Mouse (Mus musculus): ENCODE data around the gene Rbm15b.

Gene Rbm15b

DNA sequence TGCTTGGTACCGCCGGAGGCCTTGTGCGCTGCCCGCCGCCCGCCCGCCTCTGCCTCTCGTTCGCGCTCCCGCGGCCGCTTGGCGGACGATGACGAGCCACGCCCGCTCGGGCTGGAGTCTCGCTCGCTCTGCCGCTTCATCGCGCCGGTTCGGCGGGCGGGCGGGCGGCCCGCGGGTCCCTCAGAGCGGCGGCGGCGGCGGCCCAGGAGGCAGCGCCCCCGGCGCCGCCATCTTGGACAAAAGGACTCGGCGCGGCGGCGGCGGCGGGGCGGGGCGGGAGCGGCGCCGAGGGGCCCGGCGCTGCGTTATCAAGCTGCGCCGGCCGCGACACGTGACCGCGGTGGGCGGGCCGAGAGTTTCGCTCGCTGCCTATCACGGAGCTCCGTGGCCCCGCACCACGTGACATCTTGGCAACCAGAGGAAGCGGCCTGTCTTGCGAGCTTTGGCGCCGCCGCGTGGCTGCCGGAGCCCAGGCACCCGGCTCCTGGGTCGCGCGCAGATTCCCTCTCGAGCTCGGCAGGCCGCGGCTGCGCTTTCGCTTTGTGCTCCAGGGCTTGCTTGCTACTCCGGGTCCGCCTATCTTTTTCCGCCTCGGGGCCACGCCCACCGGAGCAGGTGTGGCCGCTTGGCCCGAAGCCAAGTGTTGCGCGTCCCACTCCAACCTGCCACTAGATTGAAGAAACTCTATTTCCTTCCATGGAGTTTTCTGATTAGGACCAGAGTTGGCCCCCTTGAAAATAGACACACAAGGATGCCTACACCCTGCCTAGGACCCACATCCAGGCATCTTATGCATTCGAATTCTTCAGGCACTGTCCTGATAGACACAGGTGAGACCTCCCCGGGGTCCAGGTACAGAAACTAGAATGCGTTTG is at the start of gene Rbm15b:
Rbm15b (minus strand) TSS at position 601 of the 875 bp plus-strand sequence.
- DNase-seq (ENCODE audit: low read depth) = peak; percentile 99

DNA sequence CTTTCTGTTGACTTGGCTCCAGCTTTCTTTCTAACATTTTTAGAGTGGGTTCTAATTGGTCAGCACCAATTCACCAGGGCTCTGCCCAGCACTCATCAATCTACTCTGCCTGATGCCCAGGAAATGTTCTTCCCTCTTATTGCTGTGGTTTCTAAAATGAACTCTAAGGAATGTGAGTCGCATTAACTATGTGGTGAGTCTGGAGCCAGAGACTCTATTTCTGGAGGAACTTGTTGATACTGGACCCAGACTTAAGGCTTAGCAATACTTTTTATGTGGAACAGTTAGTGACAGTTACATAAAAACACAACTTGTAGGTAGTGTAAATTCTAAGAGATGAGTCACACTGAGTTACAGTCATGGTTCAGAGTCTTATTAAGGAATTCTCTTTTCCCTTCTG is 47.8 kb upstream of the Rbm15b start:
- DNase-seq (ENCODE audit: low read depth) = no peak

DNA sequence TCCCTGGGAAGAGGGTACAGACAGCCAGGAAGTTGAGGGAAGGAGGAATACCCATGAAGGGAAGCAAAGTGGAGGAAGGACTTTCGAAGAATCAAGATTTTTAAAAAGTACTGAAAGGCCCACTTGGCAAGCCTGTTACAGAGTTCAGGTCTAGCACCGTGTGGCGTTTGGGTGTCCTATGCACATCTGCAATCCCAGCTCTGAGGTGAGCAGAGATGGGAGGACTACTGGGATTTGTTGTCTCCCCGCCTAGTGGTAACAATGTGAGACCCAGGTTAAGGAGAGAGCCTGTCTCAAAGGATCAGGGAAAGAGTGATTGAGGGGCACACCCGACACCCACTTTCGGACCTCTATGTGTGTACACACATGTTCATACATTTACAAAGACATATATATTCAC is 27.6 kb upstream of the Rbm15b start:
- no peak for DNase-seq (ENCODE audit: low read depth)

DNA sequence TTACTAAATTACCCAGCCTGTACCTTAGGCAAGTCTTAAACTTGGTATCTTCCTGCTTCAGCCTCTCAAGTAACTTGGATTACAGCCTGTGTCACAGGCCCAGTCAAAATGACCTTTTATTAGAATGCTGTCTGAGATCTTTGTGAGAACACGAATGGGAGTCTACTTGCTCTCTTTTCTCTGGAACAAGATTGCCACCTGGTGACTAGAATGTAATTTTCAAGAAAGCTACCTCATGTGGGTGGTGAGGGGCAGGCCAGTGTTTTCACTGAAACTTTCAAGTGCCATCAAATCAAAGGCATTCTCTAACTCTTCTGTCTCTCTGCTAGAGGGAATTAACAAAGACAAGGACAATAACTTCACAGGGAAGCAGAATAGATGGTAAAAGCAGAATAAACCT is 26.5 kb upstream of the Rbm15b start:
- peak; percentile 58 for DNase-seq (ENCODE audit: low read depth)

DNA sequence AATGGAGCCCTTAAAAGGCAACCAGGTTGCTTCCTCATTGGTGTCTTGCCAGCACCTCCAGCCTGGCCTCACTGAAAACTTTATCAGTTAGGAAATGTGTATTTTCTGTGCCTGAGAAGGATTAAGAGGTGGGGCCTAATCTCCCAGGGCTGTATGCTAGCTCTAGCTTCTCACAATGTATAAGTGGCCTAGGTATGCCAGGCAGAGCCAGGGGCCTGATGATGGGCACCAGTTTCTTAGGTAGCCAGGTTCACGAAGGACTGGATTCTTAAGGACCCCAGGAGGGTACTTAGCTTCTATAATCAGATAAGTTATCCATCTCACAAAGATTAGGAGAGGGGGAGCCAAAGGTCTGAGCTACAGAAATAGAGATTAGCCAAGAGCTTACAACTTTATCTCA is 24.4 kb upstream of the Rbm15b start:
- no peak for DNase-seq (ENCODE audit: low read depth)

DNA sequence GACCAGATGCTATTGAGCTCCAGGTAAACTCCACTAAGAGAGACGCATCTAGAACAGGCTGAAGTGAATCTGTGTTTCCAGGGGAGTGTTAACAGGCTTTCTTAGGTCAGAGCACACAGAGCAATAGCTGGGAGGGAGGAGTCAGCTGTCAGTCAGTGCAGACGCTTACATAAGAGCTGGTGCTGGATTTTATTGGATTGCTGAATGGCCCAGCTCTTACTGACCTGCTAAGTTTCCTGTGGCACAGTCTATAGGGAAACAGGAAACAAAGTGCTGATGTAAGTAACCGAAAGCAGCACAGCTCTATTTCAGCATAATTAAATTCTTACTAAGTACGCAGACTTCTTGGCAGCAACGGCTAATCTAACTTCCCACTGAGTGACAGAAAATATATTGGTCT is 21.5 kb upstream of the Rbm15b start:
- peak; percentile 87 for DNase-seq (ENCODE audit: low read depth)

DNA sequence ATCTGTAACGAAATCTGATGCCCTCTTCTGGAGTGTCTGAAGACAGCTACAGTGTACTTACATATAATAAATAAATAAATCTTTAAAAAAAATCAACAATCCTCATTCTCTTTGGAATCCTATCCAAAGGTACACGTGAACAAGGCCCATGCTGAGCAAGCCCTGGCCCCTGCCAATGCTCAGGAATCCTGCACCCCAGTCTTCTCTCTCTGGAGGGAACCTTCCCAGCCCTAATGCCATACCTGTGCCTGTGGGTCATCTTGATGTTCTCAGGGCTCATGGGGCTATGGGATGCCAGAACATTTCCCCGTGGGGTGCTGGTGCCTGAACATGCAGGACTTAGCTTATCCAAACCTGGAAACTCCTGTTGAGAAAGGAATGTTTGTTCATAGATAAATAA is 20.9 kb upstream of the Rbm15b start:
- no peak for DNase-seq (ENCODE audit: low read depth)

DNA sequence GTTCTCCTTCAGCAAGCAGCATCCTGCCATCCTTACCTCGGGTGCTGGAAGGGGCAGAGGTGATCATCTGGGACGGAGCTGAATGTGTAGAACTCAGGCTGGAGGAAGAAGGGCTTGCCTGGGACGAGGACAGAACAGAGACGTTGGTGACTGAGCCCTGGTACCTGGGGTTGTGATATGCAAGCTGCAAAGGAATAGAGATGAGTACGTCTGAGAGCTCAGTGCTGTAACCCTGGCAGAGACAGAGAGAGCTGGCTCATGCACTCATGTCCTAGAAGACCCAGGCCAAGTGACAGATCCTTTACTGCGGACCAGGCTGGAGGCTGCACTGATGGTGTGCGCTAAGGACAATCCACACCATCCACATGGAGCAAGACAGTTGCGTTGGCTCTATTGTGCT is 19.4 kb upstream of the Rbm15b start:
- no peak for DNase-seq (ENCODE audit: low read depth)

DNA sequence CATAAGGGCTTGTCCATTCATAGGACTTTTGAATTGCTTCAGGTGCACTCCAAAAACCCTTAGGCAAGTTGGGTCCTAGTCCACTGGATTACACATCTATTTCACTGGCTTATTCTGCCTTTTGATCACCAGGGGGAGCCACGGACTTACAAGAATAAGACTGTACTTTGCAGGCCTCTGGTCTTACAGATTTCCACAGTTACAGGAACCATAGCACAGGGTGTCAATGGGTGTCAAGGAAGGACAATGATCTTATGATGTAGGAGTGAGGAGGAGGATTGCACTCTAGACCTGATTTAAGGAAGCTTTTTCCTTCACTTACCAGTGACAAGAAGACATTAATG is 16.5 kb upstream of the Rbm15b start:
- DNase-seq (ENCODE audit: low read depth) = peak; percentile 83

DNA sequence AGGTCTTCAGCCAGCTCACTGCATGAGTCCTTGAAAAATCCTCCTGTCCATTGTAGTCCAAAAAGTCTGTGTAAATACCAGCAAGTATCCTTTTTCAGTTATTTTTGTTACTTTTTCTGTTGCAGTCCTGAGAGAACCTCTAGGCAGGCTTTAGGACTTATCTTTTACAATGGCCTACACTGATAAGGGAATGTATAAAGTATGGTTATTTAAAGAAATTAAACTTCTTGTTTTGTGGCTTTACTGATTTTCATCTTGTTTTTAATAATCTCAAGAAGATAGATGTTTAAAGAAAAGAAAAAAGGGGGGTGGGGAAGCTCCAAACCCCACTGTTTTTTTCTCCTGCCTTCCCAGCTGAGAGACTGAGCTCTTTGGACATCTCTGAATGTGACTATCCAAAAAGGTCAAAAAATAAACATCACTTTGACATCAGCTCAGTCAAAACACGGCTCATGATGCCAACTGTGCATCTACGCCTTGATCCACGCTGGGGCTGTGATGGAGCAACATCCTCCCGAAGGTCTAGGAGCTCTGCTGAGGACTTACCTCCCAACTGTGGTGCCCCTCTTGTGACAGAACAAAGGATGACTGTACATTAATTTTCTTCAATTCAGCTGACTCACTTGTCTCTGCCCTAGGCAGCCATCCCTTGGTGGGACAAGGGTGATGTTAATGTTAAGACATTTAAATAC is 16.0 kb upstream of the Rbm15b start:
- DNase-seq (ENCODE audit: low read depth) = no peak

DNA sequence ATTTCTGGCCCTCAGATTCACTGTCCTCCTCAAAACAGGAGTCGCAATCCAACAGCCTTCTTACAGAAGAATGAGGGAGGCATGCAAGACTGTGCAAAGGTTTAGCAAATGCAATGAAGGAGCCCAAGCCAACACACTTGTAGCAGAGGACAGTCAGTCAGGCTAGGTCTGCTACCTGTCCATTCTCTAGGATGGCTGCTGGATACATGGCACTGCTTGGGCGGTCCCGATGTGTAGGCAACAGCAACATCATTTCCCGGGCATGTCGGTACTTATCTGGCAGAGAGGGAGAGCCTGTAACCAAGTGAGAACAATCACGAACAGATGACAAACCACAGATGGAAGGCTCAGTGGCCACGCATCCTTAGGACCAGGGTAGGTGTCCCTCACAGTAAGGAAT is 14.4 kb upstream of the Rbm15b start:
- no peak for DNase-seq (ENCODE audit: low read depth)

DNA sequence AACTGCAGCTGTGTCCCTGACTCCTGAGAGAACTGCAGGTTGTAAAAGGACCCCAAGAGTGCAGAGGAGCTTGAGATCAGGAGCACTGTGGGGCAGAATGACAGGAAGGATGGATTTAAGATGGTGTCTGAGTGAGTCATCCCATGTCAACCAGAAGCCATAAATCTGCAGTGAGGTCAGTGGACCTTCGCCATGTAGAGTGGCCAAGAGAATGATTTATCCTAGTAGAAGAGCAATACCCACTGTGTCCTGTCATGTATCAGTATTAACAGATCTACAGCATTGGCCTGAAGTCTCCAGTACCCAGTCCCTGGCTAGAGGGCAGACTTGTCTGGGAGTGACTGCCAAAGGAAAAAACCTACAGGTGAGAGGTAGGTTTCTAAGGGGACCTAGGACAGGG is 11.7 kb upstream of the Rbm15b start:
- no peak for DNase-seq (ENCODE audit: low read depth)

DNA sequence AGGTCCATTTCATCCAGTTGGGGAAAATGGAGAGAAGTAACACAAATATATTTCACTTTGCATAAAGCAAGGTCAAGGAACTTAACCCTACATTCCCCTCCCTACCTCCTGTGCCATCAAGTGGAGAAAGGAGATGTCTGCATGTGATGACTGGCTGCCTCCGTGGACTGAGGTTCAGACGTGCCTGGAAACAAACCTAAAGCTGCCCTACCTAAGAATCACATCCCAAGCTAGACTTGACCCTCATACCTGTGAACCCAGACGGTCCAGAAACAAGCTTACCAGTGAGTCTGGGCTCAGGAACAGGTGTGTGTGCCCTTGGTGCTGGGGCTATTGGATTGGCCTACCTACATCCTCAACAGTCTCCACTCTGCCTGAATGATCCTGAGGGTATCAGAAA is 6.1 kb upstream of the Rbm15b start:
- peak; percentile 43 for DNase-seq (ENCODE audit: low read depth)

DNA sequence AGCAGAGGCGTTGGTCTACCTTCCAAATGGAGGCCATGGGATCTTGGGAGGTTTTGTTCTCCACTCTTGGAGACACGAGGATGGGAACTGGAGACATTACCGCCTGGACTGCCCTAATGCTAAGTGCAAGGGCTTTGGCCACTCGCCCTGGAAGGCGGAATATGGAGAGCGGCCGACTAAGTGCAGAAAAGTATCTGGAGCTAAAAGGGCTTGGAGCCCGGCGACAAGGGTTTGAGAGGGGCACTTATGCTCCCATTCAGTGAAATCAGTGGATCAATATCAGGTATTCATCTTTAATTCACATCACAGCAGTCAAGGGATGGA is 5.3 kb upstream of the Rbm15b start:
- DNase-seq (ENCODE audit: low read depth) = no peak

DNA sequence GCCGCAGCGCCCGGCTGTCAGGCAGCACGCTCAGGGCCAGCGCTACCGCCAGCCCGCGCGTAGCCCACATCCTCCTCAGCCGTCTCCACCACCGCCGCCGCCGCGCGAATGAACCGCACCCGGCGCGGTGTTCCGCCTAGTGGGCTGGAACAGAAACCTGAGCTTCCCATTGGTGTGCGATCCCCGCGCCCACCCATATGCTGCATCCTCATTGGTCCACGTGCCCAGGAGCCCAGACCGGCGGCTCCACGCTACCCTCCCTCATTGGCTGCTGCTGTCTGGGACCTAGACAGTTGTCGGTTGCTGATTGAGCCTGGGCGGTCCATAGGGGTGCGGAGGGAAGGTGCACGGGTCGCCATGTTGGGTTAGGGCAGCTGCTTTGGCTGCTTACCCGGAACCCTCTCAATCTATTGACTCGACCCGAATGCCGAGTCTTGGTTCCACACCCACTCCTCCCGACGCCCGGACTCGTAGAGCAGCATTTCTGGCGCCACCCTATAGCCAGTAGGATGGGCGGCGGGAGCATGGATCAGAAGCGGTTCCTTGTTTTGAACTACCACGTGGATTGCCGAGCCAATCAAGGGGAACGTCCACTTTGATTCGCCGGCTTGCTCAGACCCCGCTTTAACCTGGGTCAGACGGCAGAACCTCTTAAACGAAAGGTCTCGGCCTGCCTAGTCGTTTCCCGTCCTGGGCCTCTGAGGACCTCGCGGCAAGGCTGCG is 4.8 kb upstream of the Rbm15b start, which contains the start of gene Manf:
Manf (minus strand) TSS at position 151 of the 723 bp plus-strand sequence.
- DNase-seq (ENCODE audit: low read depth) = peak; percentile 99

DNA sequence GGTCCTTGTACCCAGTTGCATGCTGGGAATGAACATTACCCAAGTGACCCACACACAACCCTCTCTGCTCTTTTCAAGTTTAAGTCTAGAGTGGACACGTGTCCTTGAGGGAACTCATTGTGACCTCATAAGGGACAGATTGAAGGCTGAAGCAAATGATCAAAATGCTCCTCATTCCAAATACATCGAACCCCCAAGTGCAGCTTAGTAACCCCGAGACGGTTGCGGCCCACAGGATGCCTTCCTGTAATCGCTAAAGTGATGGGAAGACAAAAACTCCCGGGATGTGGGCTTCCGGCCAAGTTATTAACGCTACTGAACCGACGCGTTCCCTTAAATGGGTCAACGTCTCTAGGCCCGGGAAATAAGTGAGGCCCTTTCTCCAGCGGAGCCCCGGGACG is 4.1 kb upstream of the Rbm15b start:
- peak; percentile 58 for DNase-seq (ENCODE audit: low read depth)

DNA sequence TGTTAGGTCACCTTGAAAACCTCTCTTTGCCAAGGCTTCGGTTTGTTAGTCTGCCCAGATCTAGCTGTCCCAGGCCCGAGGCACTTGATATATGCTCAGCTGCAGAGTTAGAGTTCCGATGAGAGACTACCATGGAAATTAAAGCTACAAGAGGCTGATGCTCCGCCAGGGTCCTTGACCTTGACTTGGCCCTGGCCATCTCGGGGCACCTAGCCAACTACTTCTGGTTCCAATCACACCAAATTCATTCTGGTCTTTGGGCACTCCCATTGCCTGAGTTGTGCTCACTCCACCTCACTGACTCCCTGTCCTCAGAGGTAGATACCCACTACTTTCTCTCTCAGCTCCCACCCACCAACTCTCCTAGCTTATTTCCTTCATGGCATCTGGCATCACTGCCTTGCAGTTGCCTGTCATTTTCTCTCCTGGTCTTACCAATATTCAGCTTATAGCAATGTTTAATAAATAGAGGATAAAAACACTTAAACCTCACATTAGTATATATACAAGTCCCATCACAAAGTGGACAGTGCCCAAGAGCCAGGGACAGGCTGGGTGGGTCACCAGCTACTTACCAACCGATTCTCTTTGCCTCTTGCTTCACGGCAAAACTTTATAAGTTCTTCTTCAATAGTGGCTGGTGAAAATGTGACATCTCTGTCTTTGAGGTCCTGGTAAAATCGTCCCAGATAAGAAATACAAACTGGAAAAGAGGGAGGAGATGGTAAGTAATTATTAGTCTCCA is 3.4 kb upstream of the Rbm15b start:
- DNase-seq (ENCODE audit: low read depth) = no peak

DNA sequence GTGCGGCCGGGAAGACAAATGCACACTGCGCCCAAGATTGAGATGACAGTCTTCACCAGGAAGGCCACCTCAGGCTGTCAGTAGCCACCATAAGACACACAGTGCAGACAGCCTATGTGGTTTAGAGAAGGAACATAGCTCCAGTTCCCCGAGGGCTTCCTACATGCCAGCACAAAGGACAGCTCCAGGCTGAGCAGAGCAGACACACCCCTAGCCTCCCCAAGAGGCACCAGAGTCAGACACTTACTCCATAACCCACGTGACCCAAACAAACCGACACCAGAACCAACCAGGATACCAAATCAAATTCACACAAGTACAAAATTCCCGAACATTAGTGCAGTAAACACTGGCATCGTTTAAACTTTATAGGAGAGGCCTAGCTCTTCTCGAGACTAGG is 2.1 kb upstream of the Rbm15b start:
- no peak for DNase-seq (ENCODE audit: low read depth)

DNA sequence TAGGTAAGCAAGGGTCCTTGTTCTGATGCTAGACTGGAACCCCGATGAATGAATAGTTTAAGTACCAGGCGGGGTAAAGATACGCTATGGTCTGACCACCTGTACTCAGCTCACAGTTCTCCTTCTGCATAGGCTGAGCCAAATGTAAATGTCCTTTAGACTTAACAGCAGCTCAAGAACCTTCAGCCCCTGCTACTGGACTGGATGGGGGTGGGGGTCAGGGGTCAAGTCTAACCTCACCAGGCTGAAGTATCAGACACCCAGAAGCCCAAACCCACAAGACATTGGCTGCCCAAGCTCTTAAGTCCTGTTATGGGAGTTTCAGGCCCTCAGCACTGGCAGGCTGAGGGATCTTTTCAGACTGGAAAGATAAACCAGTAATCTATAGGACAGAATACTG is 1.1 kb upstream of the Rbm15b start:
- no peak for DNase-seq (ENCODE audit: low read depth)

DNA sequence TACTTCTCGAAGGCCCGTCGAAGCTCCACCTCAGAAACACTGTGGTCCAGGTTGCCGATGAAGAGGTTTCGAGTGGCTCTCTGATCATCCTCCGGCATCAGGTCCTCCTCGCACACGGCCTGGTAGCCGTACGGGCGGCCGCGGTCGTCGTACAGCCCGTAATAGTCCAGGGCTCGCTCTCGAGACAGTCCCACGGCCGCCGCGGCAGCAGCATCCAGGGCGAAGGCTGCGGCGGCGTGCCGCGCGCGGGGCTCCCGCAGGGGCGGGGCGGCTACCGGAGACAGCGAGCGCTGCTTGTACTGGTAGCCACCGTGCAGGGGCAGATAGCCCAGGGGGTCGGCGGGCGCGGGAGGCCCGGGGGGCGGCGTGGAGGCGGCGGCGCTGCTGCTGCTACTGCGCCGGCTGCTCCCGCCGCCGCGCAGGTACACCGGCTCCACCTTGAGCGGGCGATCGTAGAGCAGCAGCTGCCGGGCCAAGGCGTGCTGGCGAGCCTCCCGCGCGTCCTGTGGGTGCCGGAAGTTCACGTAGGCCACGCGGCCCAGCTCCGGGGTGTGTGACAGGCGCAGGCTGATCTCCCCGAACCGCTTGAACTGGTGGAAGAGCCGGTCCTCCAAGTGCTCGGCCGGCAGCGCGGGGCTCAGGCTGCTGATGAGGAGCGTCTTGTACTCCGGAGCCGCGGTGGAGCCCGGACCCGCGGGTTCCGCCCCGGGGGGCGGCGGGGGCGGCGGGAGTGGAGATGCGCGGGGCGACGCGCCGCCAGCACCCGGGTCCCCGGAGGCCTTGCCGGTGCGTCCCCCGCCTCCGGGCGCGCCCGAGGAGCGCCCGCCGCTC is 1.1 kb downstream of the Rbm15b start:
- no peak for DNase-seq (ENCODE audit: low read depth)

All from 416B (cell line).